Mouse (Mus musculus): Measurements from ENCODE around the gene Ccno. TPM values are rescaled to one million over a fixed set of nuclear protein-coding genes. Genes with fewer than 3 reads are reported as not detected.
A peak's percentile ranks its signal among the peaks of the same experiment; 100 is the strongest.
"Not testable (repeated sequence)": the region's sequence is repeated elsewhere in the genome, so short reads cannot be mapped to it uniquely, and the experiment has no call there.

Gene Ccno
- polyA plus RNA-seq, 1 experiment from 2014 or later = 0.12 TPM

- ChIA-PET CTCF (interaction anchor here (1.5 kb wide), 1 partner anchor 39 kb away, joined by 3 read pairs; no protein-coding TSS in a partner anchor), POLR2A (no interaction called here)
- ATAC-seq (no peak), DNase-seq (ENCODE audit: low read depth, low spot score) (no peak)
- H3K27me3 ChIP-seq = peaks cover 39% of the 10 kb centered on the region
- no peak for TF ChIP-seq CTCF (IDR thresholded peaks at IDR 0.05)
- in situ Hi-C loops (cut with MboI; ENCODE audit: low pct_unique_long_range_greater_than_20kb) = loop anchor here (25.0 kb wide), 1 partner anchor 710 kb away; the partner anchor contains the start of gene Ankrd55
Measured at GRCm38 (mm10) chr13:112997369-112997768, 9.8 kb downstream of the Ccno start.

DNA sequence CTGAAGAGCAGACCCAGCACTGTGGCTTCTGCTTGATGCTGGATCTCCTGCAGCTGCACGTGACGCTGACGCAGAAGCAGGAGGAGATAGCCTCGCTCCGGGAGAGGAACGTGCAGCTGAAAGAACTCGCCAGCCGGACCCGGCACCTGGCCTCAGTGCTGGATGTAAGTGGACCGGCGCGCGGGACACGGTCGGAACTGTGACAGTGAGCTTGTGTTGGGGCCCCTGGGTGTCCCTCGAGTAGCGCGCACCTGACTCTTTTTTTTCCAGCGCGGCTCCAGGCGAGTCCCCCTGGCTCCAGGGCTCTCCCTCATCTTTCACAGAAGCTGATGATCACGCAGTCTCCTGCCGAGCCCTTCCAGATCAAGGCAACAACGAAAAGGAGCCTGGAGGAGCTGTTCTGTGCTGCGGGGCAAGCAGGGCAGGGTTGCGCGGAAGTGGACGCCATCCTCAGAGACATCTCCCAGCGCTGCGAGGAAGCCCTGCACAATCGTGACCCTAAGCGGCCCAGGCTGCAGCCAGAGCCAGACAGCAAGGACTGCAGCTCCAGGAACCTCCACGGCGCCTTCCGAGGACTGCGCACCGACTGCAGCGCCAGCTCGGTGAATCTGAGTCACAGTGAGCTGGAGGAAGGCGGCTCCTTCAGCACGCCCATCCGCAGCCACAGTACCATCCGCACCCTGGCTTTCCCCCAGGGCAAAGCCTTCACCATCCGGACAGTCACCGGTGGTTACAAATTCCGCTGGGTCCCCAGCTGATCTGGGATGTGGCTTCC lies 11.0 kb downstream of the Ccno start:
- ChIA-PET POLR2A (no interaction called here), CTCF (interaction anchor here (1.3 to 1.7 kb wide), 3 partner anchors 8 to 37 kb away, joined by 3 to 7 read pairs (median 3); no protein-coding TSS in a partner anchor)
- DNase-seq (ENCODE audit: low read depth, low spot score) (no peak), ATAC-seq (peak; percentile 64)
- no peak for TF ChIP-seq CTCF (IDR thresholded peaks at IDR 0.05)
- H3K27me3 ChIP-seq = peaks cover 29% of the 10 kb centered on the region
- in situ Hi-C loops (cut with MboI; ENCODE audit: low pct_unique_long_range_greater_than_20kb) = loop anchor here (25.0 kb wide), 1 partner anchor 711 kb away; the partner anchor contains the start of gene Ankrd55

- H3K27me3 ChIP-seq = peaks cover 19% of the 10 kb centered on the region
- POLR2A ChIA-PET = interaction anchor here (0.6 kb wide), 1 partner anchor 22 kb away, joined by 3 read pairs; no protein-coding TSS in a partner anchor
- in situ Hi-C loops (cut with MboI; ENCODE audit: low pct_unique_long_range_greater_than_20kb) = no loop called here
- ATAC-seq = no peak
- CTCF ChIA-PET = no interaction called here
- no peak for TF ChIP-seq CTCF (IDR thresholded peaks at IDR 0.05)
- DNase-seq (ENCODE audit: low read depth, low spot score) = no peak
Measured at GRCm38 (mm10) chr13:113000090-113000489, 12.5 kb downstream of the Ccno start.

DNA sequence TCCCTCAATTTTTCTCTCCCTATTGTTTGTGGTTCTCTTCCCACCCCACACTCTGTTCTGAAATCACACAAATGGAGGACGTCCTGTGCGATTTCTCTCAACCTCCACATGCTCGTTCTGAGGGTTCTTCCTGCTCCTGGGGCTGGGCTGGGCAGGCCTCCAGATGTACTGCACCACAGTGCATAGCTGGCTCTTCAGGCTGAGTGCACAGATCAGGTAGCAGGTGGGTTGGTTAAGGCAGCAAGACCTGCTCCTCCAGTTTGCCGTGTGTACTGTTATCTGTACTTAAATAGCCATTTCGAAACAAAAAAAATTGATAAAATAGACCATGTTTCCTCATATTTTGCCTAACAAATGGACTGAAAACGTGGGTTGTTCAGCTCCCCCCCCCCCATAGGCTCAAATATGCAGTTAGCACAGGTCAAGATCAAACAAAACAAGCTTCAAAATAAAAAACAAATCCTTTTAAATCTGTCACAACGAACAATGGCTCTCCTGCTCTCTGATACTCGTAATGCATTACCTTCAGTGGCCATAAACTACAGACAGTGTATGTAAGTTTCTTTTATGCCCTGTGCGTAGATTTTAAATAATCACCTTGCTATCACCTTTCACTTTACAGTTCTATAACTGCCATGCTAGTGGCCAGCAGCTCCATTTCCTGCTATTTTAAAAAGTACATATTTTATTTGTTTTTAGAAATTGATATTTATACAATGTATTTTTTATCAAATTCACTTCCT lies 13.1 kb downstream of the Ccno start:
- DNase-seq (ENCODE audit: low read depth, low spot score) (no peak), ATAC-seq (no peak)
- no peak for TF ChIP-seq CTCF (IDR thresholded peaks at IDR 0.05)
- ChIA-PET CTCF (no interaction called here), POLR2A (interaction anchor here (1.4 kb wide), 1 partner anchor 20 kb away, joined by 3 read pairs; no protein-coding TSS in a partner anchor)
- H3K27me3 ChIP-seq = peaks cover 19% of the 10 kb centered on the region
- in situ Hi-C loops (cut with MboI; ENCODE audit: low pct_unique_long_range_greater_than_20kb) = no loop called here

- ChIA-PET CTCF (interaction anchor here (1.0 to 1.4 kb wide), 2 partner anchors 18 to 103 kb away, joined by 3 read pairs; no protein-coding TSS in a partner anchor), POLR2A (no interaction called here)
- H3K27me3 ChIP-seq = peaks cover 3% of the 10 kb centered on the region
- no peak for TF ChIP-seq CTCF (IDR thresholded peaks at IDR 0.05)
- DNase-seq (ENCODE audit: low read depth, low spot score) = no peak
- no peak for ATAC-seq
- in situ Hi-C loops (cut with MboI; ENCODE audit: low pct_unique_long_range_greater_than_20kb) = no loop called here
Measured at GRCm38 (mm10) chr13:113012683-113013082, 25.1 kb downstream of the Ccno start.

DNA sequence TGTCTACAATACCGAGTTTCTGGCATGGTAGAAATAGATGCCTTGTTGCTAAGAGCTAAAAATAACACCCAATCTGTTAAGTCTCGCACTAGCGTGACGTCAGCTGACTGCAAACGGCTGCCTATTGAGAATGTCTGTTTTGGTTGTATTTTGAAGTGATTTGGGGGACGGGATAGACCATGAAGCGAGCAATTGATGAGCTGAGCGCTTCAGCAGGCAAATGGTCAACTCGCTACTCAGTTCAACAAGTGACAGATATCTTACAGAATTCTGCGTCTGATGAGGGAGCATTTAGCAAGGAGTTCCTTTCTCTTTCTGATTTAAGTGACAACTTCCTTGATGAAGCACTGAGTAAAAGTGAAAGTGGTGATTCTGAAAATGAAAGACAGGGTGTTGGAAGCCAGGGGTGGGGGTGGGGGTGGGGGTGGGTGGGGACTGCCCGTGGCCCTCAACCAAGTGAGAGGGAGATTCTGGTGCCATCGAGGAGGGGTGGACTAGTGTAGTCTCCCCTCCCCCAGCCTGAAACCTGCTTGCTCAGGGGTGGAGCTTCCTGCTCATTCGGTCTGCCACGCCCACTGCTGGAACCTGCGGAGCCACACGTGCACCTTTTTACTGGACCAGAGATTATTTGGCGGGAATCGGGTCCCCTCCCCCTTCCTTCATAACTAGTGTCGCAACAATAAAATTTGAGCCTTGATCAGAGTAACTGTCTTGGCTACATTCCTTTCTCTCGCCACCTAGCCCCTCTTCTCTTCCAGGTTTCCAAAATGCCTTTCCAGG lies 25.8 kb downstream of the Ccno start:
- CTCF ChIA-PET = interaction anchor here (1.0 to 1.4 kb wide), 2 partner anchors 19 to 103 kb away, joined by 3 read pairs; no protein-coding TSS in a partner anchor
- in situ Hi-C loops (cut with MboI; ENCODE audit: low pct_unique_long_range_greater_than_20kb); POLR2A ChIA-PET: not testable (repeated sequence)

DNA sequence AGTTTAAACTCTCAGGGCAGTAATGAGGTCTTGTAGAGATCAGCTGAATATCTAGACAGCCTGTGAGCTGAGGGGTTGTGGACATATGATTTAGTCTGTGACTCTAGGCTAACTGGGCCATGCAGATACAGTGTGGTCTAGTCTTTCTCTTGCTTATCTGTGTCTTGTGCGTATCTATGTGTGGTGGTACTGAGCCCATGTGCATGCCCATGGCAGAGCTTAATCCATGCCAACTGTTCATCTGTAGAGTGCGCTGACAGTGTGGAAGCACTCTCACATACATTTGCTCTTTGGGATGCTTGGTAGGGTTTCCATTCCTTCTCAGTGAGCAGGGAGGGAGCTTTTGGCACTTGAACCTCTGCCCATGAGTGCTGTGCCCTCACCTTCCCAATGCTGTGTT lies 33.9 kb downstream of the Ccno start:
- DNase-seq (ENCODE audit: low read depth, low spot score) (no peak), ATAC-seq (no peak)
- TF ChIP-seq CTCF (IDR thresholded peaks at IDR 0.05) = no peak
- ChIA-PET CTCF (no interaction called here), POLR2A (interaction anchor here (0.5 to 1.2 kb wide), 2 partner anchors 20 to 22 kb away, joined by 3 read pairs; no protein-coding TSS in a partner anchor)
- H3K27me3 ChIP-seq = peaks cover 25% of the 10 kb centered on the region
- in situ Hi-C loops (cut with MboI; ENCODE audit: low pct_unique_long_range_greater_than_20kb) = no loop called here

More for the DNA sequence above, 25.8 kb downstream of the Ccno start:
- H3K27me3 ChIP-seq; ATAC-seq; DNase-seq (ENCODE audit: low read depth, low spot score): not testable (repeated sequence)

DNA sequence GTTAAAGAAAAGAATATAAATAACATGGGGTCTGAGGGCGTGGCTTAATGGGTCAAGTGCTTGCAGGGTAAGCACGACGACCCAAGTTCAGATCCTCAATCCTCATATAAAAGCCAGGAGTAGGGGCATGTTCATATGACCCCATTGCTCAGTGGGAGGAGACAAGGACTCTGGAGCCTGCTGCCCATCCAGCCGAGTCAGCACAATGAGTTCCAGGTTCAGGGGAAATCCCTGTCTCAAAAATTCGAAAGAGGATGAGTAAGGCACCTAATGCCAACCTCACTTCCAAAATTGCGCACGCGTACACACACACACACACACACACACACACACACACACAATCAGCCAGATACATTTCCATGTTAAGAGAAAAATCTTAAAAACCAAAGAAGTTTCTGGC lies 34.9 kb downstream of the Ccno start:
- POLR2A ChIA-PET = interaction anchor here (0.6 kb wide), 1 partner anchor 34 kb away, joined by 4 read pairs; no protein-coding TSS in a partner anchor
- DNase-seq (ENCODE audit: low read depth, low spot score) = no peak
- CTCF ChIA-PET = interaction anchor here (1.9 kb wide), 1 partner anchor 14 kb away, joined by 4 read pairs; no protein-coding TSS in a partner anchor
- ATAC-seq = no peak
- H3K27me3 ChIP-seq = peaks cover 28% of the 10 kb centered on the region
- in situ Hi-C loops (cut with MboI; ENCODE audit: low pct_unique_long_range_greater_than_20kb) = no loop called here
- TF ChIP-seq CTCF (IDR thresholded peaks at IDR 0.05) = no peak

GRCm38 (mm10) chr13:113023274-113024143 lies 35.9 kb downstream of the Ccno start:
- ChIA-PET POLR2A (interaction anchor here (1.1 kb wide), 1 partner anchor 94 kb away, joined by 3 read pairs; no protein-coding TSS in a partner anchor), CTCF (interaction anchor here (1.9 kb wide), 1 partner anchor 13 kb away, joined by 4 read pairs; no protein-coding TSS in a partner anchor)
- peaks cover 34% of the 10 kb centered on the region for H3K27me3 ChIP-seq
- DNase-seq (ENCODE audit: low read depth, low spot score) = no peak
- no peak for TF ChIP-seq CTCF (IDR thresholded peaks at IDR 0.05)
- no peak for ATAC-seq
- in situ Hi-C loops (cut with MboI; ENCODE audit: low pct_unique_long_range_greater_than_20kb) = no loop called here
